Mouse (Mus musculus) heart, adult 8-10 months (tissue): ENCODE data around the gene Dnajb1. TPM values are rescaled to one million over a fixed set of nuclear protein-coding genes. Genes with fewer than 3 reads are reported as not detected.

Experiments used
- DNase-seq: peaks from one replicate; pipeline ENCODE4 v3.0.0; 2022; ENCODE audit warnings: low spot score
- total RNA-seq, 4 experiments: library from RNA; stranded (reverse); gene quantifications; 2 replicates each; pipeline ENCODE4 v1.2.4; 2022

The Dnajb1 gene
- total RNA-seq, 4 experiments from 2014 or later: 11.0 to 14.2 (median 12.6) TPM

- no peak for DNase-seq
Measured at GRCm38 (mm10) chr8:83611921-83612320, 3.9 kb downstream of the Dnajb1 start.

GRCm38 (mm10) chr8:83613695-83614094 lies 5.7 kb downstream of the Dnajb1 start:
- no peak for DNase-seq

GRCm38 (mm10) chr8:83616625-83617024 lies 8.6 kb downstream of the Dnajb1 start:
- DNase-seq: no peak

- DNase-seq: no peak
Measured at GRCm38 (mm10) chr8:83617111-83617510, 9.1 kb downstream of the Dnajb1 start.

GRCm38 (mm10) chr8:83618566-83618965 lies 10.6 kb downstream of the Dnajb1 start:
- DNase-seq: no peak

GRCm38 (mm10) chr8:83619568-83620285 lies 11.7 kb downstream of the Dnajb1 start:
- DNase-seq: no peak

GRCm38 (mm10) chr8:83621691-83622388 lies 13.8 kb downstream of the Dnajb1 start:
- DNase-seq: no peak

- DNase-seq: peak; percentile 82
Measured at GRCm38 (mm10) chr8:83622389-83622989, 14.5 kb downstream of the Dnajb1 start.

- no peak for DNase-seq
Measured at GRCm38 (mm10) chr8:83623549-83623948, 15.6 kb downstream of the Dnajb1 start.

GRCm38 (mm10) chr8:83624739-83625138 lies 16.7 kb downstream of the Dnajb1 start:
- DNase-seq: no peak

- DNase-seq: no peak
Measured at GRCm38 (mm10) chr8:83625676-83626299, 17.8 kb downstream of the Dnajb1 start.

- no peak for DNase-seq
Measured at GRCm38 (mm10) chr8:83632083-83632707, 24.2 kb downstream of the Dnajb1 start.

- no peak for DNase-seq
Measured at GRCm38 (mm10) chr8:83638856-83639255, 30.9 kb downstream of the Dnajb1 start.

- DNase-seq: no peak
Measured at GRCm38 (mm10) chr8:83639649-83640048, 31.7 kb downstream of the Dnajb1 start.

- DNase-seq: no peak
Measured at GRCm38 (mm10) chr8:83647511-83647910, 39.5 kb downstream of the Dnajb1 start.

GRCm38 (mm10) chr8:83648031-83648430 lies 40.0 kb downstream of the Dnajb1 start:
- no peak for DNase-seq

GRCm38 (mm10) chr8:83649699-83650098 lies 41.7 kb downstream of the Dnajb1 start:
- no peak for DNase-seq

GRCm38 (mm10) chr8:83652030-83652743 lies 44.2 kb downstream of the Dnajb1 start, which contains the start of gene Gipc1:
TSS of gene Gipc1 (plus strand) at chr8:83652677.
- DNase-seq: peak; percentile 97

GRCm38 (mm10) chr8:83652744-83653661 lies 45.0 kb downstream of the Dnajb1 start:
- DNase-seq: no peak

- DNase-seq: no peak
Measured at GRCm38 (mm10) chr8:83653662-83654017, 45.6 kb downstream of the Dnajb1 start.
